Mouse (Mus musculus) cerebellum, adult 2 months (tissue): ENCODE data around the gene Faf1. TPM values are rescaled to one million over a fixed set of nuclear protein-coding genes. Genes with fewer than 3 reads are reported as not detected.

ENCODE experiments used
- DNase-seq, 2 experiments: peaks; one replicate each; pipeline ENCODE4 v3.0.0; 2021
- H3K27ac ChIP-seq: fragments of 200-500 bp; 2 replicates; pipeline ENCODE4 v1.5.1; 2012; ENCODE audit warnings: low read length, control low read depth, inconsistent platforms; ENCODE audit not compliant: insufficient read depth
- H3K27me3 ChIP-seq: fragments of 200-500 bp; 2 replicates; pipeline ENCODE4 v1.6.1; 2012; ENCODE audit warnings: inconsistent platforms, mild to moderate bottlenecking, low read length, moderate library complexity; ENCODE audit not compliant: control insufficient read depth, insufficient read depth
- H3K4me1 ChIP-seq: fragments of 200-500 bp; 2 replicates; pipeline ENCODE4 v1.6.1; 2011; ENCODE audit warnings: low read length; ENCODE audit not compliant: control insufficient read depth, insufficient read depth
- H3K4me3 ChIP-seq: fragments of 200-500 bp; replicated peaks from 2 replicates; pipeline ENCODE3; 2011; ENCODE audit warnings: mild to moderate bottlenecking, low read depth, low read length, control low read depth; ENCODE audit not compliant: insufficient read depth
- CTCF ChIP-seq: fragments of 200-500 bp; IDR thresholded peaks from 2 replicates; pipeline ENCODE4 v1.5.1; 2011; ENCODE audit warnings: low read depth, mild to moderate bottlenecking, control low read depth, low read length, moderate library complexity, borderline replicate concordance; ENCODE audit not compliant: insufficient read depth
- POLR2A ChIP-seq: fragments of 200-500 bp; IDR thresholded peaks from 2 replicates; pipeline ENCODE4 v1.6.1; 2011; ENCODE audit warnings: low read length, control low read depth, borderline replicate concordance; ENCODE audit not compliant: insufficient read depth
- WGBS: fragments of 180-500 bp; shearing (Covaris S2); methylation state at CpG from one replicate; pipeline ENCODE4 v1.1.7; 2018; 5-methylcytosine and 5-hydroxymethylcytosine counted together
- polyA plus RNA-seq: library from polyadenylated mRNA; depleted of rRNA; stranded (reverse); fragments of >200 nt; gene quantifications from 2 replicates; pipeline ENCODE4 v1.2.3, GENCODE M21; 2012

Faf1 gene
- polyA plus RNA-seq, 1 experiment = 20.9 TPM

- H3K4me3 ChIP-seq = no peak overlapping the region
- 47% methylated on average over 2 of the region's 2 CpGs for WGBS
- no peak for DNase-seq
- no peak for TF ChIP-seq CTCF
- no peak for TF ChIP-seq POLR2A
- H3K27me3 ChIP-seq = no peaks in the 10 kb centered on the region
- H3K4me1 ChIP-seq = no peaks in the 10 kb centered on the region
- no peak overlapping the region for H3K27ac ChIP-seq
These were observed 183.9 kb downstream of the Faf1 start for GRCm38 (mm10) chr4:109860256-109860655.

GRCm38 (mm10) chr4:109862271-109862670 is 185.9 kb downstream of the Faf1 start:
- TF ChIP-seq CTCF = no peak
- TF ChIP-seq POLR2A = no peak
- H3K27ac ChIP-seq = no peak overlapping the region
- H3K4me1 ChIP-seq = no peaks in the 10 kb centered on the region
- 68% methylated on average over 4 of the region's 4 CpGs for WGBS
- H3K4me3 ChIP-seq = no peak overlapping the region
- H3K27me3 ChIP-seq = no peaks in the 10 kb centered on the region
- DNase-seq = no peak

DNA sequence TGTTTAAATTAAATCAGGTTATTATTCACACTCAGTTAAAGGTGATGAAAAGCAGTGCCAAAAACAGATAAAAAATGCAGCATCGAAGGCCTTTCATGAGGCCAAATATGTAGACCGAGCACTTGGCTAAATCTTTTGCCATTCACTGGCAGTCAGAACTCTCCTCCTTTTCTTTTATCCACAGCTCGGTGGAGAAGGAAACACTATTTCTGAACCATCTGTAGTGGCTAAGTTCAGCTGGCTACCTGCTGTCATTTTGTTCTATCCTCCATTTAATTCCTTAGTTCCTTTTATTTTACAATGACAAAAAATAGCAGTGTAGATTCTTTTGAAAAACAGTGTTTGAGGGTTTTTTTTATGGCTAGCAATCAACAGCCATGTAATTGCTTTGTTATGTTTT is 186.6 kb downstream of the Faf1 start:
- H3K27ac ChIP-seq = no peak overlapping the region
- no peak for TF ChIP-seq POLR2A
- TF ChIP-seq CTCF = no peak
- WGBS = 13% methylated on average over 3 of the region's 3 CpGs
- no peak overlapping the region for H3K4me3 ChIP-seq
- DNase-seq = peak in 1 of 2 experiments; percentile 2
- H3K27me3 ChIP-seq = no peaks in the 10 kb centered on the region
- no peaks in the 10 kb centered on the region for H3K4me1 ChIP-seq

- Histone ChIP-seq H3K27me3 (no peaks in the 10 kb centered on the region), H3K4me3 (no peak overlapping the region), H3K27ac (no peak overlapping the region), H3K4me1 (no peaks in the 10 kb centered on the region)
- no peak for TF ChIP-seq POLR2A
- no peak for TF ChIP-seq CTCF
- DNase-seq = no peak
- 40% methylated on average over 3 of the region's 3 CpGs for WGBS
These were observed 192.6 kb downstream of the Faf1 start for GRCm38 (mm10) chr4:109868897-109869484.

DNA sequence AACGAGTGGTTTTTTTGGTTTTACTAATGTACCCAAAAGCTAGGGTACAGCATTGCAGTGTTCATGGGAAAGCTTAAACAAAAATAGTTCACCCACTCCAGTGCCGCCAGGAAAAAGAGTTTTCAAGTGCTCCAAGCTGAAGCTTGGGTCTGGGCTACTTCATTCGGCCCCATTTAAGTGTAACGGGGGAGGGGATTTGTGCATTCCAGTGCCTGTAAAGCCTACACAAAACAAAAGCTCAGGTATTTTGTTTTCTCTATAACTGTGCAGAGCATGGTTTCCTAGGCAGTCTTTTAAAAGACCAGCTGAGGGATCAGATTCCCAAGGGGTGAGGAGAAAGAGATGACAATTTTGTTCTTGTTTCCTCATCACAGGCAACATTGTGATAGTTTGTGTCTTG is 207.9 kb downstream of the Faf1 start:
- Histone ChIP-seq H3K27ac (no peak overlapping the region), H3K4me3 (no peak overlapping the region), H3K4me1 (no peaks in the 10 kb centered on the region), H3K27me3 (no peaks in the 10 kb centered on the region)
- TF ChIP-seq POLR2A (no peak), CTCF (no peak)
- DNase-seq = no peak
- 72% methylated on average over 4 of the region's 4 CpGs for WGBS

DNA sequence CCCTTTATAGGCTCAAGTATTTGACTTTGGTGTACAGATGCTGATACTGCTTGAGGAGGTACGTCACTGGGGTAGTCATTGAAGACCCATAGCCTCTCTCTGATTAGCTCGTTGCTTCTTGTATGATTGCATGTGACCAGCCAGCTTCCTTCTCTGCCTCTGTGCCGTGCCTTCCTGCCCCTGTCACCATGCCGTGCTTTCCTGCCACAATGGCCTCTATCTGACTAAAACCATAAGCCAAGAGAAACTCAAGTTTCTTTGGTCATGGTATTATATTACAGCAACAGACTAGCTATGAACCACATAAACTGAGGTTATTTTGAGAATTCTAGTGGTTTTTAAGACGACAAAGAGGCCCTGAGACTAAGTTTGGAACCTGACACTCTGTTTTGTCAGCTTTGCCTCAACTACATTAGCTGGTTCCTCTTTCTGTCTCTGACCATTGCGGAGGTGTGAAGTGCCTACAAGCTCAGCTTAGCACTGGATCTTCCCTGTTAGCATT is 211.5 kb downstream of the Faf1 start:
- no peak for DNase-seq
- Histone ChIP-seq H3K27me3 (no peaks in the 10 kb centered on the region), H3K27ac (no peak overlapping the region), H3K4me3 (no peak overlapping the region), H3K4me1 (no peaks in the 10 kb centered on the region)
- no peak for TF ChIP-seq CTCF
- no peak for TF ChIP-seq POLR2A
- 95% methylated on average over 6 of the region's 6 CpGs for WGBS

- no peak for DNase-seq
- WGBS = 81% methylated on average over 6 of the region's 6 CpGs
These were observed 221.6 kb downstream of the Faf1 start for GRCm38 (mm10) chr4:109897810-109898566.

GRCm38 (mm10) chr4:109901076-109901475 is 224.7 kb downstream of the Faf1 start:
- TF ChIP-seq CTCF (no peak), POLR2A (no peak)
- Histone ChIP-seq H3K27ac (no peak overlapping the region), H3K4me3 (no peak overlapping the region), H3K27me3 (no peaks in the 10 kb centered on the region), H3K4me1 (no peaks in the 10 kb centered on the region)
- WGBS = 70% methylated on average over 2 of the region's 2 CpGs
- DNase-seq = no peak

More at GRCm38 (mm10) chr4:109897810-109898566, 221.6 kb downstream of the Faf1 start:
- Histone ChIP-seq H3K27me3 (no peaks in the 10 kb centered on the region), H3K4me1 (no peaks in the 10 kb centered on the region), H3K27ac (no peak overlapping the region), H3K4me3 (no peak overlapping the region)
- no peak for TF ChIP-seq CTCF
- TF ChIP-seq POLR2A = no peak
